Mouse (Mus musculus): ENCODE data around the gene Gale. TPM values are rescaled to one million over a fixed set of nuclear protein-coding genes. Genes with fewer than 3 reads are reported as not detected.
A peak's percentile ranks its signal among the peaks of the same experiment; 100 is the strongest.

Gene Gale
- total RNA-seq, 1 experiment: 33.0 TPM

DNA sequence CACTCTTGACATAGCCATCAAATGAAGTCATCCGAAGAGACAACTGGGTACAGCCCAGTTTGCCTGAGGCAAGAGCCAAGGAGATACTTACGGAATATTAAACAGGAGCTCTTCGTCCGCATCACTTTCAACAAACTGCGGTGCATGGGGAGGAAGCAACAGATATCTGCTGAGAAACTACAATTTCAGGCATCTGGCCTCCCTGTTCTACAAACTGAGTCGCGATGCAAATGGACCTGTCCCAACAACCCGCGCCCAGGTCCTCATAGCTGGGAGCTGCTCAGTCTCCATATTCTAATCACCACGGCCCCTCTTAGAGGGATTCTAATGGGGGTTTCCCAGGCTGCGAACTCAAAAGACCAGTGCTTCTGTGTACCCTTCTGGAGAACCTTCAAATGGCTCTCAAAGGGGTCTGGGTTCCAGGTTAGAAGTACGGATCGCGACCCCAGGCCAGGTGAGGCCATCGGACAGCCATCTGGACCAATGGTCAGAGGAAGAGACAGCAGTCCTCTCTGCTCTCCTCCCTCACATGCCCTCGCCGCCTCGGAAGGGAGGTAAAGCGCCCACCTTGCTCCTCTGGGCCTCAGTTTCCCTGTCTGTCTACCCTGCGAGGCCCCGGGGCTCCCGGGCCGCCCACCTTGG, 22.9 kb downstream of the Gale start:
- Histone ChIP-seq H3K36me3 (ENCODE audit: control insufficient read depth, insufficient read depth, low read length, poor library complexity, severe bottlenecking) (peaks cover 15% of the 10 kb centered on the region), H3K27ac (ENCODE audit: insufficient read depth, low read depth, low read length, poor library complexity, severe bottlenecking) (no peak overlapping the region), H3K9ac (ENCODE audit: insufficient read depth, low read depth, low read length, poor library complexity, severe bottlenecking) (peak overlapping the region; percentile 94), H3K4me1 (ENCODE audit: control insufficient read depth in 2 of 2, insufficient read depth in 2 of 2, low read length in 2 of 2, poor library complexity in 1 of 2) (peaks cover 0 to 4% of the 10 kb centered on the region in 2 experiments; a peak in 1 of 4 replicates), H3K4me3 (ENCODE audit: insufficient read depth in 1 of 2, low read depth in 1 of 2, low read length in 2 of 2, poor library complexity in 1 of 2, severe bottlenecking in 1 of 2) (peak overlapping the region; percentile 89 to 94), H3K9me3 (ENCODE audit: control insufficient read depth, insufficient read depth, low read depth, low read length) (no peaks in the 10 kb centered on the region)
- in situ Hi-C loops (cut with MboI; ENCODE audit: low sequenced_read_pairs in 2 of 2, unreplicated experiment in 2 of 2): no loop called here
- no peak for DNase-seq (ENCODE audit: low read depth, low spot score)
- TF ChIP-seq HCFC1 (IDR thresholded peaks at IDR 0.05; ENCODE audit: borderline replicate concordance, insufficient read depth, low read length) (no peak), ZNF384 (IDR thresholded peaks at IDR 0.05; ENCODE audit: low read depth, low read length) (no peak), ZC3H11A (IDR thresholded peaks at IDR 0.05; ENCODE audit: borderline replicate concordance, low read depth, low read length) (no peak), CHD2 (IDR thresholded peaks at IDR 0.05; ENCODE audit: low read depth, low read length) (no peak), MAFK (IDR thresholded peaks at IDR 0.05; ENCODE audit: insufficient read depth, low read depth, low read length) (no peak)

- Histone ChIP-seq H3K4me1 (ENCODE audit: control insufficient read depth in 2 of 2, insufficient read depth in 2 of 2, low read length in 2 of 2, poor library complexity in 1 of 2) (peaks cover 0 to 4% of the 10 kb centered on the region in 2 experiments; a peak in 1 of 4 replicates), H3K9me3 (ENCODE audit: control insufficient read depth, insufficient read depth, low read depth, low read length) (no peaks in the 10 kb centered on the region), H3K4me3 (ENCODE audit: insufficient read depth in 1 of 2, low read depth in 1 of 2, low read length in 2 of 2, poor library complexity in 1 of 2, severe bottlenecking in 1 of 2) (peak within 1 kb of the TSS; percentile 89 to 94), H3K36me3 (ENCODE audit: control insufficient read depth, insufficient read depth, low read length, poor library complexity, severe bottlenecking) (peaks cover 15% of the 10 kb centered on the region), H3K27ac (ENCODE audit: insufficient read depth, low read depth, low read length, poor library complexity, severe bottlenecking) (peak within 1 kb of the TSS; percentile 38; the same call in 1 of the 2 replicates), H3K9ac (ENCODE audit: insufficient read depth, low read depth, low read length, poor library complexity, severe bottlenecking) (peak within 1 kb of the TSS; percentile 94)
- in situ Hi-C loops (cut with MboI; ENCODE audit: low sequenced_read_pairs in 2 of 2, unreplicated experiment in 2 of 2): no loop called here
- no peak for TF ChIP-seq MAFK (IDR thresholded peaks at IDR 0.05; ENCODE audit: insufficient read depth, low read depth, low read length)
- no peak for TF ChIP-seq CHD2 (IDR thresholded peaks at IDR 0.05; ENCODE audit: low read depth, low read length)
- TF ChIP-seq HCFC1 (IDR thresholded peaks at IDR 0.05; ENCODE audit: borderline replicate concordance, insufficient read depth, low read length): no peak
- no peak for TF ChIP-seq ZC3H11A (IDR thresholded peaks at IDR 0.05; ENCODE audit: borderline replicate concordance, low read depth, low read length)
- no peak for TF ChIP-seq ZNF384 (IDR thresholded peaks at IDR 0.05; ENCODE audit: low read depth, low read length)
- DNase-seq (ENCODE audit: low read depth, low spot score): peak; percentile 72
Measured at GRCm38 (mm10) chr4:135986943-135987710, 23.6 kb downstream of the Gale start, which contains the start of gene Pithd1. Gene Pithd1, minus strand, starts transcription at chr4:135987264.

DNA sequence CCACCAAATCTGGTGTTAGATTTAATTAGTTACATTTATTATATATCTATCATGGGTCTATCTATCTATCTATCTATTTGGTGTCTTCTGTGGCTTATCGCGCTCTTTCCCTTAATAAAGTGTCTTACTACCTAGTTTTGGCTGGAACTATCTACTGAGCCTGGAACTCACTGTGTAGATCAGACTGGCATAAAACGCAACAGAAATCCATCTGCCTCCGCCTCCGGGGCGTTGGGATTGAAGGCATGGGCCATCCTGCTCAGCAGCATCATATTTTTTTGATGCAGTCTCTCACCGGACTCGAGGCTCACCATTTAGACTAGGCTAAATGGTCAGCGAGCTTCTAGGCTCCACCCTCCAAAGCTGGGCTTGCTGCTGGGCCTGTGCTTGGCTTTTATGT, 24.2 kb downstream of the Gale start:
- H3K9me3 ChIP-seq (ENCODE audit: control insufficient read depth, insufficient read depth, low read depth, low read length): no peaks in the 10 kb centered on the region
- H3K27ac ChIP-seq (ENCODE audit: insufficient read depth, low read depth, low read length, poor library complexity, severe bottlenecking): no peak overlapping the region
- no peak for DNase-seq (ENCODE audit: low read depth, low spot score)
- H3K36me3 ChIP-seq (ENCODE audit: control insufficient read depth, insufficient read depth, low read length, poor library complexity, severe bottlenecking): peaks cover 15% of the 10 kb centered on the region
- in situ Hi-C loops (cut with MboI; ENCODE audit: low sequenced_read_pairs in 2 of 2, unreplicated experiment in 2 of 2): no loop called here
- TF ChIP-seq HCFC1 (IDR thresholded peaks at IDR 0.05; ENCODE audit: borderline replicate concordance, insufficient read depth, low read length) (no peak), ZNF384 (IDR thresholded peaks at IDR 0.05; ENCODE audit: low read depth, low read length) (no peak)
- H3K4me3 ChIP-seq (ENCODE audit: insufficient read depth in 1 of 2, low read depth in 1 of 2, low read length in 2 of 2, poor library complexity in 1 of 2, severe bottlenecking in 1 of 2): peak overlapping the region; percentile 89 to 94; a peak in 3 of 4 replicates
- H3K4me1 ChIP-seq (ENCODE audit: control insufficient read depth in 2 of 2, insufficient read depth in 2 of 2, low read length in 2 of 2, poor library complexity in 1 of 2): peaks cover 0 to 4% of the 10 kb centered on the region in 2 experiments; a peak in 1 of 4 replicates
- H3K9ac ChIP-seq (ENCODE audit: insufficient read depth, low read depth, low read length, poor library complexity, severe bottlenecking): peak overlapping the region; percentile 90; the same call in 1 of the 2 replicates

DNA sequence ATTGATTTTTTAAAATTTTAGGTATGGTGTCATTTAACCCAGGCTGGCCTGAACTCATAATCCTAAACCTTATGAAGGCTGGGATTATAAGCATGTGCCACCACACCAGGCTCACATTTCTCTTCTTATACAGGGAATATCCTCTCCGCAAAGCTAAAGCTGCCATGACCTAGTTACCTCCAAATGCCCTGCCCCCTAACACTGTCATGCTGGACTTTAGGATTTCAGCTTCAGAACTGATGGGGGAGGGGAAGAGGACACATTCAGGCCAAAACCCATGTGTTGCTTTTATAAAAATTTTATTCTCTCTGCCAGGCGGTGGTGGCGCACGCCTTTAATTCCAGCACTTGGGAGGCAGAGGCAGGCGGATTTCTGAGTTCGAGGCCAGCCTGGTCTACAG, 30.4 kb downstream of the Gale start:
- H3K36me3 ChIP-seq (ENCODE audit: control insufficient read depth, insufficient read depth, low read length, poor library complexity, severe bottlenecking): no peaks in the 10 kb centered on the region
- no peak for DNase-seq (ENCODE audit: low read depth, low spot score)
- no peak overlapping the region for H3K27ac ChIP-seq (ENCODE audit: insufficient read depth, low read depth, low read length, poor library complexity, severe bottlenecking)
- in situ Hi-C loops (cut with MboI; ENCODE audit: low sequenced_read_pairs in 2 of 2, unreplicated experiment in 2 of 2): no loop called here
- TF ChIP-seq HCFC1 (IDR thresholded peaks at IDR 0.05; ENCODE audit: borderline replicate concordance, insufficient read depth, low read length) (no peak), MAFK (IDR thresholded peaks at IDR 0.05; ENCODE audit: insufficient read depth, low read depth, low read length) (no peak), ZNF384 (IDR thresholded peaks at IDR 0.05; ENCODE audit: low read depth, low read length) (no peak), CHD2 (IDR thresholded peaks at IDR 0.05; ENCODE audit: low read depth, low read length) (no peak), ZC3H11A (IDR thresholded peaks at IDR 0.05; ENCODE audit: borderline replicate concordance, low read depth, low read length) (no peak)
- no peak overlapping the region for H3K9ac ChIP-seq (ENCODE audit: insufficient read depth, low read depth, low read length, poor library complexity, severe bottlenecking)
- no peaks in the 10 kb centered on the region for H3K4me1 ChIP-seq (ENCODE audit: control insufficient read depth in 2 of 2, insufficient read depth in 2 of 2, low read length in 2 of 2, poor library complexity in 1 of 2)
- H3K4me3 ChIP-seq (ENCODE audit: insufficient read depth in 1 of 2, low read depth in 1 of 2, low read length in 2 of 2, poor library complexity in 1 of 2, severe bottlenecking in 1 of 2): no peak overlapping the region
- no peaks in the 10 kb centered on the region for H3K9me3 ChIP-seq (ENCODE audit: control insufficient read depth, insufficient read depth, low read depth, low read length)

Measured in ES-E14 (cell line).